Mouse (Mus musculus) T-cell, adult 66 days (primary cell): ENCODE measurements around the gene Wdr72. TPM values are rescaled to one million over a fixed set of nuclear protein-coding genes. Genes with fewer than 3 reads are reported as not detected.

ENCODE experiments used
- total RNA-seq, 2 experiments: library from RNA; stranded (reverse); gene quantifications; 3 replicates in 1 of 2; 4 replicates in 1 of 2; pipeline ENCODE4 v1.2.4; 2023

Gene Wdr72
- not detected for total RNA-seq

GRCm38 (mm10) chr9:74109761-74110460, at the start of gene Wdr72:
Gene Wdr72, plus strand, starts transcription at chr9:74110356.

Other genes starting within 250 kb of the Wdr72 start
- not detected for gene Unc13c, start 141.4 kb upstream of the Wdr72 start, total RNA-seq